Mouse (Mus musculus) hindbrain, postnatal 0 days (tissue): ENCODE data around the gene Plaur. TPM values are rescaled to one million over a fixed set of nuclear protein-coding genes. Genes with fewer than 3 reads are reported as not detected.

Source experiments
- ATAC-seq: fragments of 200-750 bp; cut with Nextera tagmentation; 2 replicates; pipeline ENCODE4 v1.8.0; 2017; ENCODE audit warnings: mild to moderate bottlenecking, moderate TSS enrichment, moderate library complexity
- DNase-seq: peaks from one replicate; pipeline ENCODE4 v3.0.0-alpha.2; 2015; ENCODE audit warnings: low spot score
- H3K27ac ChIP-seq: fragments of 300-500 bp; sonication (generic); 2 replicates; pipeline ENCODE4 v1.5.1; 2014; ENCODE audit warnings: mild to moderate bottlenecking
- H3K27me3 ChIP-seq: fragments of 300-500 bp; sonication (generic); 2 replicates; pipeline ENCODE4 v1.6.1; 2014; ENCODE audit warnings: low read length, mixed read lengths; ENCODE audit not compliant: insufficient read depth
- H3K36me3 ChIP-seq: fragments of 300-500 bp; sonication (generic); 2 replicates; pipeline ENCODE4 v1.6.1; 2014; ENCODE audit warnings: low read length, mixed read lengths; ENCODE audit not compliant: insufficient read depth
- H3K4me1 ChIP-seq: fragments of 300-500 bp; sonication (generic); 2 replicates; pipeline ENCODE4 v1.6.1; 2014; ENCODE audit warnings: antibody characterized with exemption, low read length, mixed read lengths; ENCODE audit not compliant: insufficient read depth
- H3K4me2 ChIP-seq: fragments of 300-500 bp; sonication (generic); 2 replicates; pipeline ENCODE4 v1.6.1; 2014; ENCODE audit warnings: low read depth, mild to moderate bottlenecking, low read length, moderate library complexity, mixed read lengths
- H3K4me3 ChIP-seq: fragments of 300-500 bp; sonication (generic); 2 replicates; pipeline ENCODE4 v1.5.1; 2014; ENCODE audit warnings: low read length
- H3K9ac ChIP-seq: fragments of 300-500 bp; sonication (generic); replicated peaks from 2 replicates; pipeline ENCODE4 v1.6.1; 2014; ENCODE audit warnings: mild to moderate bottlenecking, low read length, moderate library complexity, mixed read lengths
- H3K9me3 ChIP-seq: fragments of 300-500 bp; sonication (generic); 2 replicates; pipeline ENCODE4 v1.6.1; 2016; ENCODE audit warnings: low read length, mixed read lengths
- CTCF ChIP-seq: IDR thresholded peaks from 2 replicates; pipeline ENCODE4 v1.5.1; 2016; ENCODE audit warnings: antibody characterized with exemption, control low read depth, low read depth
- WGBS: fragments of 180-500 bp; shearing (Covaris S2); extraction: QIAGEN DNeasy Blood & Tissue Kit; methylation state at CpG from one replicate; pipeline ENCODE4 v1.1.7; 2014; 5-methylcytosine and 5-hydroxymethylcytosine counted together
- polyA plus RNA-seq: library from polyadenylated mRNA; unstranded; fragments of >200 nt; fragmentation: Nextera tagmentation; extraction: Ambion mirVana; gene quantifications from 2 replicates; pipeline ENCODE4 v1.2.1, GENCODE M21; 2015
- total RNA-seq: library from RNA; depleted of rRNA; stranded (reverse); fragments of >200 nt; gene quantifications from 2 replicates; pipeline ENCODE4 v1.2.3, GENCODE M21; 2014

The Plaur gene
- total and polyA plus RNA-seq, 2 experiments from 2014 or later, result 1.3 to 4.8 TPM

DNA sequence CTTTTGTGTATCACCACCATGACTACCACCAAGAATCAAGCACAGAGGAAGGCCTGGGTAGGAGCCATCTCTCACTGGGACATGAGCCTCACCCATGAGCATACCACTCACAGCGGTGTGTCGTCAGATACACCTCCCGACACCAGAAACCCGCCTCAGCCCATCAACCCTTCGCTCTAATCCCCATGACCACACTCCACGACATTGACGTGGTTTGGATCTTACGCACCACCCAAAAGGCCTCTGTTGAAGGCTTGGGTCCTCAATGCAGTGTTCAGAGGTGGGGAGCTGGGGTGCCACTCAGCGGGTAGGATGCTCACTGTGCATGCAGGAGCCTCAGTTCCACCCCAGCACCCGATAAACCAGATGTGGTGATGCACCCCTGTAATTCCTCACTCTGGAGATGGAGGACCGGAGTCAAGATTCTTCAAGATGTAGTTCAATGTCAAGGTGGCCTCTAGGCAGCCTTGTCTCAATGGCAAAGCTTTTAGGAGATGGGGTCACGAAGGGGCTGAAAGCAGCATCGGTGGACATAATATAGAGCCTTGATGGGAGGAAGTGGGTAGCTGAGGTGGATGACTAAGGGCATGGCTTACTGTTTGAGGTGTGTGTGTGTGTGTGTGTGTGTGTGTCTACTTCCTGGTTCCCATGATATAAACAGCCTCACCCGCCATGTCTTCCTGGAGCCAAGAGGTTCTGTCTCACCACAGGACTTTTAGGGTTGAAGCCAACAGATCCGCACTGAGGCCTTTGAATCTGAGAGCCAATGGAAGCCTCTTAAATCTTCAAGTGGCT, 31.5 kb upstream of the Plaur start:
- ATAC-seq, result no peak
- Histone ChIP-seq H3K27ac (no peak overlapping the region), H3K4me2 (no peak overlapping the region), H3K27me3 (no peaks in the 10 kb centered on the region), H3K9me3 (no peaks in the 10 kb centered on the region), H3K9ac (no peak overlapping the region), H3K4me1 (no peaks in the 10 kb centered on the region), H3K36me3 (no peaks in the 10 kb centered on the region), H3K4me3 (no peak overlapping the region)
- no peak for TF ChIP-seq CTCF
- DNase-seq, result no peak
- 93% methylated on average over 15 of the region's 15 CpGs for WGBS

GRCm38 (mm10) chr7:24431713-24432112, 30.6 kb upstream of the Plaur start:
- Histone ChIP-seq H3K36me3 (no peaks in the 10 kb centered on the region), H3K9me3 (no peaks in the 10 kb centered on the region), H3K4me3 (no peak overlapping the region), H3K27ac (no peak overlapping the region), H3K27me3 (no peaks in the 10 kb centered on the region), H3K4me2 (no peak overlapping the region), H3K9ac (no peak overlapping the region), H3K4me1 (no peaks in the 10 kb centered on the region)
- no peak for ATAC-seq
- DNase-seq, result no peak
- no peak for TF ChIP-seq CTCF
- 66% methylated on average over 11 of the region's 11 CpGs for WGBS

- H3K9me3 ChIP-seq, result no peaks in the 10 kb centered on the region
- no peak for TF ChIP-seq CTCF
- no peaks in the 10 kb centered on the region for H3K4me1 ChIP-seq
- no peak overlapping the region for H3K9ac ChIP-seq
- no peaks in the 10 kb centered on the region for H3K36me3 ChIP-seq
- no peak overlapping the region for H3K27ac ChIP-seq
- 90% methylated on average over 5 of the region's 5 CpGs for WGBS
- 0 out of 2 replicates have a peak, but pooled peaks have one; percentile 16 for ATAC-seq
- H3K27me3 ChIP-seq, result no peaks in the 10 kb centered on the region
- no peak for DNase-seq
- H3K4me2 ChIP-seq, result no peak overlapping the region
- H3K4me3 ChIP-seq, result no peak overlapping the region
These were observed 27.0 kb upstream of the Plaur start for GRCm38 (mm10) chr7:24435305-24435704.

DNA sequence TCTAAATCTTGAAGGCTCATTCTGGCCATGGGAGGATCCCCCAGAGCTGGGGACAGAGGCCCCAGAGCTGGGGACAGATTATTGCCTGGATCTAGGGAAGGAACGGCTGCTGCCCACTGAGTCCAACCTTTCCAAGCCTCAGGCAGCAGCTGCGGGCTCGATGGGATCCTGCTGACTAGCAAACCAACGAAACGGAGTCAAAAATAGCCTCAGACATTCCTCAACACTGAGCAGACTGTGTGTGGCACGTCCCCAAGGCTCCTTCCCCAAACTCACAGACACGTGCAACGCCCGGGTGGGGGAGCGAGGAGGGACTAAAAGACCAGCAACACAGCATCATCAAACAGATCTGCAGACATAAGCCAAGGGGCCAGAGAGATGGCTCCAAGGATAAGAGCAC, 24.3 kb upstream of the Plaur start:
- no peaks in the 10 kb centered on the region for H3K27me3 ChIP-seq
- 66% methylated on average over 10 of the region's 10 CpGs for WGBS
- H3K9ac ChIP-seq, result no peak overlapping the region
- no peak overlapping the region for H3K4me3 ChIP-seq
- no peak overlapping the region for H3K27ac ChIP-seq
- no peaks in the 10 kb centered on the region for H3K9me3 ChIP-seq
- DNase-seq (no peak), ATAC-seq (no peak)
- no peak for TF ChIP-seq CTCF
- H3K4me2 ChIP-seq, result no peak overlapping the region
- H3K4me1 ChIP-seq, result no peaks in the 10 kb centered on the region
- H3K36me3 ChIP-seq, result no peaks in the 10 kb centered on the region

- ATAC-seq (no peak), DNase-seq (no peak)
- no peak for TF ChIP-seq CTCF
- H3K27ac ChIP-seq, result no peak overlapping the region
- H3K9me3 ChIP-seq, result no peaks in the 10 kb centered on the region
- H3K4me3 ChIP-seq, result no peak overlapping the region
- H3K4me1 ChIP-seq, result no peaks in the 10 kb centered on the region
- H3K36me3 ChIP-seq, result no peaks in the 10 kb centered on the region
- no peak overlapping the region for H3K9ac ChIP-seq
- 74% methylated on average over 6 of the region's 6 CpGs for WGBS
- H3K27me3 ChIP-seq, result no peaks in the 10 kb centered on the region
- H3K4me2 ChIP-seq, result no peak overlapping the region
These were observed 23.1 kb upstream of the Plaur start for GRCm38 (mm10) chr7:24439191-24439590.

DNA sequence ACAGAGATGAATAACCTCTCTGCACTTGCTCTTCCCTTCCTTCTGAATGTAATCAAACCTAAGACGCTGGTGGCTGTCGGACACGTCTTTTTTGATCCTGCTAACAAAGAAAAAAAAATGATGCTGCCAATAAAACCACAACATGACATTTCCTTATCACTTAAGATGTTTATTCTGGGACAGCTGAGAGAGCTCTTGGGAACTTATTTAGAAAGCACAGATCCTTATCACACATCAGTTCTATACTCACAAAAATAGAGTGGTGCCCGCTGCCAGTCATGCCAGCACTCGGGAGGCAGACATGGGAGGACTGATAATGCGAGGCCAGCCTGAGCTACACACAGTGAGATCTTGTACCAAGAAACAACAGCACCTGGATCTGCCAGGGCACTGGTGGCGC, 22.4 kb upstream of the Plaur start:
- TF ChIP-seq CTCF, result no peak
- Histone ChIP-seq H3K4me2 (no peak overlapping the region), H3K4me3 (no peak overlapping the region), H3K27ac (no peak overlapping the region), H3K36me3 (no peaks in the 10 kb centered on the region), H3K27me3 (no peaks in the 10 kb centered on the region), H3K9me3 (no peaks in the 10 kb centered on the region), H3K4me1 (no peaks in the 10 kb centered on the region), H3K9ac (no peak overlapping the region)
- ATAC-seq (no peak), DNase-seq (no peak)
- 75% methylated on average over 7 of the region's 7 CpGs for WGBS

DNA sequence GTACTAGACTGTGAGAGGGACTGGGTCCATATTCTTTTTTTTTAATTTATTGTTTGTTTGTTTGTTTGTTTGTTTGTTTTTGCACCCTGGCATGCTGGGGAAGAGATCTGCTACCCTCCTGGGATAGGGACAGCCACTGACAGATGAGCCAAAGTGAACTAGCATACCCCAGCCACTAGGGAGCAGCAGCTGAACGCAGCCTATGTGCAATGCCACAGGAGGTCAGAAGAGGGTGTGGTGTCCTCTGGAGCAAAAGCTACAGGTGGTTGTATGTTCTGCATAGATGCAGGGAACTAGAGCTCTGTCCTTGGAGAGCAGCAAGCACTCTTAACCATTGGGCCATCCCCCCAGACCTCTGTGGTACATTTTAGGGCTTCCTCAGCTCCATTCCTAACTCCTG, 20.5 kb upstream of the Plaur start:
- no peaks in the 10 kb centered on the region for H3K27me3 ChIP-seq
- H3K27ac ChIP-seq, result no peak overlapping the region
- H3K4me2 ChIP-seq, result no peak overlapping the region
- H3K4me1 ChIP-seq, result no peaks in the 10 kb centered on the region
- peak; percentile 54; the same call in 1 of the 2 replicates for ATAC-seq
- no peaks in the 10 kb centered on the region for H3K36me3 ChIP-seq
- WGBS, result 8% methylated on average over 1 of the region's 1 CpGs
- no peak overlapping the region for H3K4me3 ChIP-seq
- peak; percentile 91 for TF ChIP-seq CTCF
- H3K9ac ChIP-seq, result no peak overlapping the region
- no peaks in the 10 kb centered on the region for H3K9me3 ChIP-seq
- peak; percentile 70 for DNase-seq
